Mouse (Mus musculus) kidney, adult 11 months (tissue): ENCODE measurements around the gene Nbea.

Experiments used
- DNase-seq: peaks from one replicate; pipeline ENCODE4 v3.0.0; 2022

Nbea gene

DNA sequence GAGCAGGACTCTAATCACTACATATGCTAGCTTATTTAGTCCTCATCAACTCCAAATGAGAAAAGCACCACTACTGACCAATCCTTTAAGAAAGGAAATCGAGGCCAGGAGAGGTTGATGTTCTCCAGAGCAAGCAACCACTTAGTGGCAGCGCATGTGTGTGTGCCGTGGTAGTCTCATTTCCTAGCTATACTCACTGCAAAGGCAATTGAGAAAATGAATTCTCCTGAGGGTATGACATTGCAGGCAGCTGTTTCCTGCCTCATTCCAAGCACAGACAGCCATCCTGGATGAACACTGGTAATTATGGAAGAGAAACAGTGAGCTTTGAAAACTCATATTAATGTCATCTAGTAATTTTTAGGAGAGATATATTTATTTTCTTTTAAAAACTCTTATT, 358.6 kb downstream of the Nbea start:
- DNase-seq, result no peak

DNA sequence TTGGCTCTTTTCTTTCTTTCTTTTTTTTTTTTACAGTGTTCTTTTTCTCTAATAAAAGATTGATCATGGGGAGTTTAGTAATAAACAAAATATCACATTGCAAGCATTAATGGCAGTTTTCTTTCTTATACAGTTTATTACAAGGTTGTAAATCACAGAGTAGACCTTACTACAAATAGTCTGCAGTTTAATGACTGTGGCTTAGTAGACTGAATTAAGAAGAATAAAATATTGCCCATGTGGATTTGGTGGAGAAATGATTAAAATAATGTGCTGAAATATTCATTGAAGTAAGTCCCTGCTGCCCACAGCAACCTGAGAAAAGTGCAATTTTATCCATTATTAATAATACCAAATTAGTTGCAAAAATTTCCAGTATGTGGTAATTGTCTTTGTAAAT, 363.9 kb downstream of the Nbea start:
- DNase-seq, result no peak

DNA sequence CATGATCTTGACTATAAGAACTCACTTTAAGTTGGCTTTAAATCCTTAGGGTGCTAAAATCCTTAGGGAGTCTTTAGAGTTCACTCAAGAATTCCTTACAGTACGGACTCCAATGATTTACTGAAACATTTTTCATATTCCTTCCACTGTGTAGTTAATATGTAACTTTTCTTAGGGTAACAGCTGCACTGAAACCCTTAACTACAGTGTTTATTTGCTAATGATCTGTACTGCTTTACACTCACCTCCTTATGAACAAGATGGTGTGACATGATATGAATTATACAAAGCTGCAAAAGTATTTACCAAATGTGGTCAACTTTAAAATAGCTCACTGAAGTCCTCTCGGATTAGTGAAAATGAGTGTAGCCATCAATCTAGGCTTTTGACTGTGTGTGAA, 365.4 kb downstream of the Nbea start:
- DNase-seq, result no peak

DNA sequence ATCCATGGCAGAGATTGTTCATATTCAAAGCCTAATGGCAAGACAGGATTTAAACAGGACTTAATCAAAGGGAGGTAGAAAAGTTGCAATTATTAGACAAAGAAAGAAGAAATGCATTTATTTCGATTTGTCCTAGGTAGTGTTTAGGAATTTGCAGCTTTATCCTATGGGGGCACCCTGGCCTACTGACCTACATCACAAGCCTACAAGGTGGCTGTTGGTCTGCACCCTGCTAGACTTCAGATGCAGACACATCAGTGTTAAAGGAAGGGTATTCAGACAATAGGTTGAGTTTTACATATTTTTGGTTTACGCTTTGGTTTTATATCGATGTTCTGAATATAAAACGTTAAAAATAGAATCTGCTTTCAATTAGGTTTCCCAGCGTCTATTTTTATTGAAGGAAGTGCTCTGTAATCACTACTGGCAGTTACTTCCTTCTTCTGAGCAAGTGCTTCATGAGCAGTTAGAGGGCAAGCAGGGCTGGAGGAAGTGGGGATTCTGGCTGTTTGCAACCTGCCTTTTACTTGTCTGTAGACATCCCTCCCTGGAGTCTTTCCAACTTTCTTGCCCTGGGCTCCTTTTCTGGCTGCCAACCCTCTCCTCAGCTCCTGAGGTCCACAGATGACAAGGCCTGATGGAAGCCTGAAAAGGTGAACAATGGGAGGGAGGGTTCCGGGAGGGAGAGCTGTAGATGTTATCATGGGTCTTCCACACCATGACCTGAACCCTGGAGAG, 366.7 kb downstream of the Nbea start:
- no peak for DNase-seq

DNA sequence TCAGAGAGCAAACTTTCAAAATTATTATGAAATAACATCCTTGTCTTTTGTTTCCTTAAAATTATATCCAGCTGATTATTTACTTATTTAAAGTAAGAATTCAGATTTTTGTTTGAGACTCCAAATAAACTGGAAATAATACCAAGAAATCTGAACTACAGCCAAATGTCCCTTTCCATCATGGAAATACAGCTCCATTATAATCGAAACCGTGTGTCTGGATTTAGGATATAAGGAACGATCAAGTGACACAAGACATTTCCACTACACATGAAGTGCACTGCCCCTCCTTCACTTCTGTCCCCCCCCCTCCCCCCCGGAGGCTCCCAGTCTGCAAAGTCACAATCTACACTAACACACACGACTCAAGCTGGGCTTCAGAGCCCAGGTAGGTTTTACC, 367.4 kb downstream of the Nbea start:
- no peak for DNase-seq

DNA sequence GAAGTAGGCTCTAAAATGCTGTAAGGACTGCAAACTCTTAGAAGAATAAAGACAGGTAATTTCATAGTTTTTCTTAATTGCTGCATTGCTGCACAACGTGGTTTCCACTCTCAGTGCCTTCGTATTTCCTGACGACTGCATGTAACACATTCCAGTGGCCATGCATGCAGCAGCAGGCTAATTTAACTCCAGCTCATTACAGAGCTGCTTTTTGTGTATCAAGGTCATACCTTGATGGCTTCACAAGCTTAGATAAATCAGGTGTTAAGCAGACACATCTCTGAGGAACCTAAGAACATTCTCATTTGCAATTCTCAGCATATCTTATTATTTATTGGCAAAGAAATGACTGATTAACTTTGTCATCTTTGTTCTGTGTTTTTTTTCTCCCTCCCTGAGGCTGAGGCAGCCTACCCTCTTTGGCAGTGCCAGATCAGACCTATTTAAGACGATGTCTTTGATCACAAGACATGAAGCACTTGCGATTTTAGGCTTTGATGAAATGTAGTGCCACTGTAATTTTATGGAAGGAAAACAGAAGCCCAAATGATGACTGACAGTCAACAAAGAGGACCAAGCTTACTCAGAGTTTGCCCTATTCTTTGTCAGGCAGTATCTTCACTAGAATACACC, 368.4 kb downstream of the Nbea start:
- no peak for DNase-seq

DNA sequence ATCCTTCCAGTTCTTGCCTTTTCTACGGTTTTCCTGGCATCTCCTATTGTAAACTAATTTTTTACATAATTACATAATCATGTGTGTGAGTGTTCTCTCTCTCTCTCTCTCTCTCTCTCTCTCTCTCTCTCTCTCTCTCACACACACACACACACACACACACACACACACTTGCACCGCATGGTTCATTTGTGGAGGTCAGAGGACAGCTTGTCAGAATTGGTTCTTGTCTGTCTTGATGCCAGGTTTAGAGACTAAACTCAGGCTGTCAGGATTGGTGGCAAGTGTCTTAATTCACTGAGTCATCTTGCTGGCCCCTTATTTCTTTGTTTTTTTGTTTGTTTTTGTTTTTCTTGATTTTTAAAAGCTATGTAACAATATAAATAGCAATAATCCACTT, 388.7 kb downstream of the Nbea start:
- no peak for DNase-seq

DNA sequence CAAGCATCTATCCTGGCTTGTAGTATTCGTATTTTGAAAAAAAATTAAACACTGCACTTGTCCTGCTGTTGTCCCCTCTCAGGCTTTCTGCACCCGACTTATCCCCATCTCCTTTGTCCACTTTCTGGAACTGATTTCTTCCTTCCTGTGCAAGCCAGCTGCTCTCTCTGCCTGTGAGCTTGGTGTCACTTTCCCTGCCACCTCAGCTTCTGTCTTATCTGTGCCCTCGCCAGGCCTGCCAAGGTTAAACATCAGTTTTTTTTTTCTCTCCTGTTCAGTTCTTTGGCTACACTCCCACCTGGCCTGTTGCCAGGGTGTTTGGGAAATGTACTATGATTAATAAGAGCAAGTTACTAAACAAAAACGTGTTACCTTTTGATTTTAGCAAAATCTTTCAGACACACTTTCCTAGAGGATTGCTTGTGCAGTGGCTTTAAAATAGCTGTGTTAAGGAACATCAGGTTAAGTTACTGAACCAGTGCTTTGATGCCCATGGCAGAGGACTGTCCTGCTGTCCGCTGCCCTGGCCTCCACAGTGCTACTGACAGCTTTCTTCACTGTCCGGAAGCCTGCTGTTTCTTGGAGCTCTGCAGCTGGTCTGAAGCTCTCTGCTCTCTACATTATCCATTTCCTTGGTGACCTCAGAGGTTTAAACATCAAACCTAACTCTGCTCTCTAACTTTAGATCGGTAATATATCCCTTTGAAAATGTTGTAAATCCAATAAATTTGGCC, 389.5 kb downstream of the Nbea start:
- DNase-seq, result peak; percentile 28

DNA sequence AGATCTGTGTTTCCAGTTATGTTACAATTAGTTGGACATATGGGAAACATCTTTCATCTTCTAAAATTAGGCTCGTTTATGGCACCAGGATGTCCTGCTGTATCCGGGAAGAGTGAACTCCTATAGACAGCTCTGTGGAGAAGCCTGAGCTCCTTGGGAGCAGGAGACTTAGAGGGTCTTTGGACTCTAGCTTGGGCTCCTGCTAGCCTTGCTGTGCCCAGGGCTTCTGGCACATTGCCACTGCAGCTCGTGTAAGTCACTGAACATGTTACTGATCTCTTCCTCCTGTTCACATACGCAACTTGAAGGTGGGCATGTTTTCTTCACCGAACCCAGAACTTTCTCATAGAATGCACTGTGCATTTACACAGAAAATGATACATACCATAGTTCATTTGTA, 391.2 kb downstream of the Nbea start:
- no peak for DNase-seq

DNA sequence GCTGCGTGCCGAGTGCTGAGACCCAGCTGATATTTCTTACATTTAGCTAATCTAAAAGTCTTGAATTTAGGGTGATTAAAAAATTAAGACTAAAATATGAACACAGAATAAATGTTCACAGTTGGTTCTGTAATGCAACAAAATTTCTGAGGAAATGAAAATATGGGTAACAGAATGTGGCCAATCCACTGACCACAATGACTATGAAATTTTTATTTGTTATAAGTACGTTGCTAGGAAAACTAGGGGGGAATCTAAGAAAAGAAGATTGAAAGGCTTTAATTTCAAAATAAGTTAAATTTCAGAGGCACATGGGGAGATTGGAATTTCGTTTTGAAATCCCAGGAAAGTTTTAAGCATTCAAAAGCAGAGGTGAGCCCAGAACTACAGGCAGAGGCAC, 392.9 kb downstream of the Nbea start:
- no peak for DNase-seq

DNA sequence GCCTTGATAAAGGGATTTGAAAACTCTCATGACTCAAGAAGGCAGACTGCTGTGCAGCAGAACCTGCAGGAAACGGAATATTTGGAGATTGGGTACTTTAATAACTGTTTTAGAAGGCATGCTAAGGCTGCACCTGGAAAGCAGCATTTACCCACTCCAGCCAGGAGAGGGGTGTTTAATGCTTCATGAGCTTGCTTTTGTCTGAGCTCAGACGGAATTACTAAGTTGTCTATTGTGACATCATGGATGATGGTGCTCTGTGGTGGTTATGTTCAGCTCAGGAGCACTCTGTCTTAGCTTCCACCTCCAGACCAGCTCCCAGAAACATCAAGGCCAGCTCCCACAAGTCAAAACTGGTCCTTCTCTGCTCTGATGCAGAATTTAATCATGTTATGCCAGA, 393.6 kb downstream of the Nbea start:
- no peak for DNase-seq

DNA sequence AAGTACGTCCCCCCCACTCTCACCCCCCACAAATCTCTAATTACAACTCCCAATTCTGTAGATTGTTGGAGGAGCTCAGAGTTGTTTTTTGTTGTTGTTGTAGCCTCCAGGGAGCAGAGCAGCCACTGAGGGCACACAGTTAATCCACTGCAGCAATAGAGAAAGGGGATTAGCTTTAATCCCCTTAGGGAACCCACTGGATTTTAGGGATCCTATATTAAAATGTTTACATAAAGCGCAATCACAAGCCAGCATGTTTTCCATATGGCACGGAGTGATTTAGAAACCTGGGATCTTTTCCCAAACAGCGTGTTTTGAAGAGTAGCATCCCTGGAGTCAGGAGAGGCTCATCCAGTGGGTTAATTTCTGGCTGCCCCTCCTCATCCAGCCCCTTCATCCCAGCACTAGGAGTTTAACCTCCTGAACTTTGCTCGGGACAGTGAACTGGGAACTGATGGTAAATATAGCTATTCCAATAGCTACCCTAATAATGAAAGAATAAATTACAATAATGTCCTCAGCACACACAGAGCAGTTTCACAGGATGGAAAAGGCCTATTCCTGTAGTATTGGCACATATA, 394.8 kb downstream of the Nbea start:
- DNase-seq, result no peak

DNA sequence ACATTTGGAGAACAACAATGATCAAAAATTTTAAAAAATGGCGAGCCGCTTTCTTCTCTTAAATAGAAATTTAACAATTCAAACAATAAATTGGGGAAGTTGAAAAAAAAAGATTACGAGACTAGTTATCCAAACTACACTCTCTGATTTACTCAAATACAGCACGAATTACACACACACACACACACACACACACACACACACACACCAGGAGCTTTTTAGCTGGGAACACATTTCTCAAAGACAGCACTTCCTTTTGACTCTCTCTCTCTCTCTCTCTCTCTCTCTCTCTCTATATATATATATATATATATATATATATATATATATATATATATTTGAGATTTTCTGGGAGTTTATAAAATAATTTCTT, 395.3 kb downstream of the Nbea start:
- no peak for DNase-seq

DNA sequence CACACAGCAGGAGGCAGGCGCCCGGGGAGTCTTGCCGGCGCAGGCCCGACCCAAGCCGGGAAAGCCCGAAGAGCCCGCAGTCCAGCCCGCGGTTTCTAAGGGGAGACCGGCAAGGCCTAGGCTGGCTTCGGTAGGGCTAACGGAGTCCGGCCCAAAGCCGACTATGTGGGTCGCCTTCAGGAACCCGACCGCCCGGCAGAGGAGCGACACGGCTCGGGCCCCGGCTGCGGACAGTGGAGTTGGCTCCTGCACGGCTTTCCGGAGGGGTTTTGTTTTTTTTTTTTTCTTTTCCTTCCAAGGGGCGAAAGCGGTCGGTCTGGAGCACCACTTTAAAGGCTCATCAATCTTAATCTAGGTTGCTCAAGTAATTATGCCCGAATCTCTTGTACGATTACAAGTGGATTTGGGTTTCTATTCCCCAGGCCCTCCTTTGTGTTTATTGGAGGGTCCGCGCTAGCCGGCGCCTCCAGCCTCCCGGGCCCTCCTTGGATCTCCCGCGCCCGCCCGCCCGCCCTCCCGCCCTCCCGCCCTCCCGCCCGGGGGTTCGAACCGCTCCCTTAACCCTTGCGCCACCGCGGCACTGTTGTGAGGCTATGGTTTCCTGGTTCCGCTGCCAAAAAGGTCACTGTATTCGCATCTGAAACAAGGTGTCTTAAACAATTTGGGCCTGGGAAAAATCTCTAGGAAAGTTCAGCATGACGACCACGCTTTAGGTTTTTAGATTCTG, 395.9 kb downstream of the Nbea start:
- DNase-seq, result peak; percentile 10

DNA sequence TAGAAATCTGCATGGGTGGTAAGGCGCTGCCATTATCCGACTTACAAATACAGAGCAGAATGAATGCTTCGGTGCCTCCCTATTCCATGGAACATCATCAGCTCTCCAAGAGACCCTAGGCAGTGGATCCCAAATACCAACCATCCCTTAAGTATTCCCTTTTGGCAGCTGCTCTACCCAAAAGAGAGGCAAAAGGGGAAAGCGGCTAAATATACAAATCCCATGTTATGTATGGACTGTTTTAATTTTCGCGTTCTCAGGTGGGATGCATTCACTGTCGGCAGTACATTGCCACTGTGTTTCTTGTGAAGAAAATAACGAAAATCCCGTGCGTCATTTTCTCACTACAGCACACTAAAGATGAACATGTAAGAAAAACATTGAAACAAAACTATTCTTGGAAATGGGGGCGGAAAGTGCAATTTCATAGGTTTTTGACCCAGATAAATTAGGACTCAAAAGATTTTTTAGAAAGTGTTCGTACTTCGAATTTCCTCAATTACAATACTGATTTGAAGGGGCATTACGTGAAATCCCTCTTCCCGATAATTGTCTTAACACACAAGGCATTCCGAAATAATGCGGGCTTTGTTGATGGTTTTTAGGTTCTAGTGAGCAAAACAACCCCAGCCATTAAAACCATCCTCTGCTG, 396.5 kb downstream of the Nbea start:
- no peak for DNase-seq

DNA sequence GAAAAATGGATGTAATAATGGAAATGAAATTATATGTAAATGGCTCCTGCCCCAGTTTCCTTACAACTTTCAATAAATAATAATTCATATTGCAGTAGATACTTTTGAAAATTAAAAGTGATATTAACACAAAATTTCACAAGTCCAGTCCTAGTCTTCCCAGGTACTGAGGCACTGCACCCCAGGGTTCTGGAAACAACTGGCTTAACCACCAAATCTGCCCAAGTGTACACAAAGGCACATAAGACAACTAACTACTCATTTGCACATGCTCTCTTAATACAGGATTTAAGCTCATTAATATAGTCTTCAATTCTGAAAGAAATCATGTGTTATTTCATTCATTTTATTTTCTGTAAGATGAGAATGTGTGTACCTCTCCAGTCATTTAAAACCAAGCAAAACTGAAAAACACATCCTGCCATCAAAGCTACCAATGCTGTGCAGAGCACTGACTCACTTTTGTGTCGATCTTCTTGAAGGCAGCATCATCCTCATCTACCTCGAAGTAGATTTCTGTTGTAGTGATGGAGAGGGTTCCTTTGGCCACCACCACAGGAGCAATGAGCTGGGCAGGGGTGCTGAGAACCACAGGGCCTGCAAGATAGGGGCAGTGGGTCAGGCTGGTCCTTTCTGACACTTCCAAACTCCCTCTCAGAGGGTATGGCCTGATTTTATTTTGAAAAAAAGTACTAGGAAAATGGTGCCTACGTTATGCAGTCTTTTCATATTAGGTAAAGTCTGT, 397.3 kb downstream of the Nbea start:
- DNase-seq, result no peak

DNA sequence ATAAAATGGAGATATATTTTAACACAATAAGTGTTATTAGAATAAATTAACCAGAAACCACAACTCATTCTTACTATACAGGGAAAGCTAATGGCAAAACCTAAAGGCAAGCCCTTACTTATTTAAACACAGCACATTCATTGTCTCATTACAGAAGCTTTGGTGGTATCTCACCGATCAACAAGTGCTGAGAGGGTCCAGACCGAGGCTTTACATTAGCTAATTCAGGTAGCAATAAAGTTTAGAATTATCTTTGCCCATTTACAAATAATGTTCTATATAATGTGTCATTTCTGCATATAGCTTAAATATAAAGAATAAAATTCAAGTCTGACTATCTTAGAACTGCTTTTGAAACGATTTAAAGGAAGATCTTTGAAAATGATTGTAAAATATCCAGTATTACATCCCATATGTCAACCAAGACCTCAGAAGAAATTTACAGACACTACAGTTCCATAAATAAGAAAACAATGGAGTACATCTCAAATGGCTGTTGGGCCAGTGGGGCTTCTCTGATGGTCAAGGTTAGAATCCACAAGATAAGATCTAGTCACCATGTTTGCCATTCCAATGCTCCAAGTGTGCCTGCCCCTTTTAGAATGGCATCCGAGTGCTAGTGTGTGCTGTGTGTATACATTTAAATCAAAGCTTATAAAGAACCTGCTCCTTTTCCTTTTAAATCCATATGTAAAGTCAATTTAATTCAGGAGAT, 398.1 kb downstream of the Nbea start:
- no peak for DNase-seq

DNA sequence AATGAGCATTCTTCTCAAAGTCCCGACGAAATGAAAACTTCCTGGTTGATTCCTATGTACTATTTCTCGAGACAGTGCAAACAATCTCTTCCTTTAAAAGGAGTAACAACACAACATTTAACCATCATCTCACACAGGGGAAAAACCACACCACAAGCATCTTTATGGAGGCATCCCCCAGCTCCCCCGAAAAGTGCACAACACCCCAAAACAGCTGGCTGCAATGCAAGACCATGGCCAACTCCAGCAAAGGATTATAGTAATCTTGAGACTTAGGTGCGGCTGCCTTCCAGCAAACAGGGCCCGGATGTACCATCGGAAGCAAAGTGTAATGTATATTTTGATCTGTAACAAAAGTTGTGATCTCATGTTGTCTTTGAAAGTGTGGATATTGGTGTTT, 399.4 kb downstream of the Nbea start:
- DNase-seq, result no peak

DNA sequence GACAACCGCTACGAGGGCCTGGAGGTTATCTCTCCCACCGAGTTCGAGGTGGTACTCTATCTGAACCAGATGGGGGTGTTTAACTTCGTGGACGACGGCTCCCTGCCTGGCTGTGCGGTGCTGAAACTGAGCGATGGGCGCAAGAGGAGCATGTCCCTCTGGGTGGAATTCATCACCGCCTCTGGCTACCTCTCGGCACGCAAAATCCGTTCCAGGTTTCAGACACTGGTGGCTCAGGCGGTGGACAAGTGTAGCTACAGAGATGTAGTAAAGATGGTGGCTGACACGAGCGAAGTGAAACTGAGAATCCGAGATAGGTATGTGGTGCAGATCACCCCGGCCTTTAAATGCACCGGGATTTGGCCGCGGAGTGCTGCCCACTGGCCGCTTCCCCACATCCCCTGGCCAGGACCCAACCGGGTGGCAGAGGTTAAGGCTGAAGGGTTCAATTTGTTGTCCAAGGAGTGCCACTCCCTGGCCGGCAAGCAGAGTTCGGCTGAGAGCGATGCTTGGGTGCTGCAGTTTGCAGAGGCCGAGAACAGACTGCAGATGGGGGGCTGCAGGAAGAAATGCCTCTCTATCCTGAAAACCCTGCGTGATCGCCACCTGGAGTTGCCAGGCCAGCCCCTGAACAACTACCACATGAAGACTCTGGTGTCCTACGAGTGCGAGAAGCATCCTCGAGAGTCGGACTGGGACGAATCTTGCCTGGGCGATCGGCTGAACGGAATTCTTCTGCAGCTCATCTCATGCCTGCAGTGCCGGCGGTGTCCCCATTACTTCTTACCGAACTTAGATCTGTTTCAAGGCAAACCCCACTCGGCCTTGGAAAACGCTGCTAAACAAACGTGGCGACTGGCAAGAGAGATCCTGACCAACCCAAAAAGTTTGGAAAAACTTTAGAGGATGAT, 400.1 kb downstream of the Nbea start:
- no peak for DNase-seq

DNA sequence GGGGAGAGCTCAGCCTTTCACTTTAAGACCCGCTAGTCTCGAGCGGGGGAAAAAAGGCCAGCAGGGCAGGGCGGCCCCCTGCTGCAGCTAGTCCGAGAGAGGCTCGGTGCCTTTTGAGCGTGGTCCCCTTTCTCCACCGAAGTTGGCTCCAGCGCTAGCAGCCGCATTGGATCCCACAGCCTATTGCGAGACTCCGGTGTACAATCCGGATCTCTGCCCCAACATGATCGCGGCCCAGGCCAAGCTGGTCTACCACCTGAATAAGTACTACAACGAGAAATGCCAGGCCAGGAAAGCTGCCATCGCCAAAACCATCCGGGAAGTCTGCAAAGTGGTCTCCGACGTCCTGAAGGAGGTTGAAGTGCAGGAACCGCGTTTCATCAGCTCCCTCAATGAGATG, 400.7 kb downstream of the Nbea start:
- no peak for DNase-seq
